Mouse (Mus musculus): ENCODE data around the gene Rbm47. TPM values are rescaled to one million over a fixed set of nuclear protein-coding genes. Genes with fewer than 3 reads are reported as not detected.

Rbm47 gene
- polyA plus RNA-seq, 1 experiment from 2014 or later, result 10.4 TPM

GRCm38 (mm10) chr5:66084541-66084940 is 88.4 kb downstream of the Rbm47 start:
- Histone ChIP-seq H3K4me2 (ENCODE audit: low read depth, low read length) (no peak overlapping the region), H3K9me3 (ENCODE audit: control insufficient read depth, low read length) (no peaks in the 10 kb centered on the region), H3K27me3 (replicated peaks; ENCODE audit: control insufficient read depth, insufficient read depth, low read length) (no peaks in the 10 kb centered on the region), H3K4me1 (ENCODE audit: control insufficient read depth, insufficient read depth, low read length) (peaks cover 9% of the 10 kb centered on the region), H3K27ac (replicated peaks; ENCODE audit: low read depth, low read length) (no peak overlapping the region), H3K9ac (ENCODE audit: low read depth, low read length) (no peak overlapping the region), H3K36me3 (ENCODE audit: control insufficient read depth, insufficient read depth, low read length) (no peaks in the 10 kb centered on the region), H3K4me3 (ENCODE audit: low read depth, low read length) (no peak overlapping the region)
- 92% methylated on average over 3 of the region's 3 CpGs for WGBS
- ATAC-seq (ENCODE audit: low read depth), result no peak
- no peak for DNase-seq (ENCODE audit: low spot score)

GRCm38 (mm10) chr5:66083350-66083749 is 89.6 kb downstream of the Rbm47 start:
- ATAC-seq (ENCODE audit: low read depth), result no peak
- WGBS, result 38% methylated on average over 7 of the region's 7 CpGs
- DNase-seq (ENCODE audit: low spot score), result no peak

GRCm38 (mm10) chr5:66082229-66082572 is 90.7 kb downstream of the Rbm47 start:
- Histone ChIP-seq H3K36me3 (ENCODE audit: control insufficient read depth, insufficient read depth, low read length) (no peaks in the 10 kb centered on the region), H3K9me3 (ENCODE audit: control insufficient read depth, low read length) (no peaks in the 10 kb centered on the region), H3K27ac (replicated peaks; ENCODE audit: low read depth, low read length) (no peak overlapping the region), H3K4me3 (ENCODE audit: low read depth, low read length) (no peak overlapping the region), H3K27me3 (replicated peaks; ENCODE audit: control insufficient read depth, insufficient read depth, low read length) (no peaks in the 10 kb centered on the region), H3K4me2 (ENCODE audit: low read depth, low read length) (no peak overlapping the region), H3K9ac (ENCODE audit: low read depth, low read length) (no peak overlapping the region), H3K4me1 (ENCODE audit: control insufficient read depth, insufficient read depth, low read length) (peaks cover 9% of the 10 kb centered on the region)
- DNase-seq (ENCODE audit: low spot score), result no peak
- peak; percentile 20; the same call in 1 of the 2 replicates for ATAC-seq (ENCODE audit: low read depth)
- WGBS, result 44% methylated on average over 11 of the region's 11 CpGs

More at GRCm38 (mm10) chr5:66083350-66083749, 89.6 kb downstream of the Rbm47 start:
- no peak overlapping the region for H3K27ac ChIP-seq (replicated peaks; ENCODE audit: low read depth, low read length)
- H3K4me1 ChIP-seq (ENCODE audit: control insufficient read depth, insufficient read depth, low read length), result peaks cover 9% of the 10 kb centered on the region
- H3K27me3 ChIP-seq (replicated peaks; ENCODE audit: control insufficient read depth, insufficient read depth, low read length), result no peaks in the 10 kb centered on the region
- no peaks in the 10 kb centered on the region for H3K9me3 ChIP-seq (ENCODE audit: control insufficient read depth, low read length)
- no peak overlapping the region for H3K4me3 ChIP-seq (ENCODE audit: low read depth, low read length)
- no peaks in the 10 kb centered on the region for H3K36me3 ChIP-seq (ENCODE audit: control insufficient read depth, insufficient read depth, low read length)
- no peak overlapping the region for H3K4me2 ChIP-seq (ENCODE audit: low read depth, low read length)
- no peak overlapping the region for H3K9ac ChIP-seq (ENCODE audit: low read depth, low read length)

- Histone ChIP-seq H3K4me2 (ENCODE audit: low read depth, low read length) (peak overlapping the region; percentile 16; the same call in 1 of the 2 replicates), H3K27ac (replicated peaks; ENCODE audit: low read depth, low read length) (0 out of 2 replicates have a peak overlapping the region, but pooled peaks have one; percentile 17), H3K4me1 (ENCODE audit: control insufficient read depth, insufficient read depth, low read length) (peaks cover 9% of the 10 kb centered on the region), H3K36me3 (ENCODE audit: control insufficient read depth, insufficient read depth, low read length) (no peaks in the 10 kb centered on the region), H3K4me3 (ENCODE audit: low read depth, low read length) (no peak overlapping the region), H3K9ac (ENCODE audit: low read depth, low read length) (no peak overlapping the region), H3K9me3 (ENCODE audit: control insufficient read depth, low read length) (no peaks in the 10 kb centered on the region), H3K27me3 (replicated peaks; ENCODE audit: control insufficient read depth, insufficient read depth, low read length) (no peaks in the 10 kb centered on the region)
- ATAC-seq (ENCODE audit: low read depth) (no peak), DNase-seq (ENCODE audit: low spot score) (no peak)
- WGBS, result 48% methylated on average over 19 of the region's 19 CpGs
Measured at GRCm38 (mm10) chr5:66081443-66082228, 91.3 kb downstream of the Rbm47 start.

- ATAC-seq (ENCODE audit: low read depth) (peak; percentile 24; the same call in 1 of the 2 replicates), DNase-seq (ENCODE audit: low spot score) (no peak)
- H3K9me3 ChIP-seq (ENCODE audit: control insufficient read depth, low read length), result no peaks in the 10 kb centered on the region
- no peaks in the 10 kb centered on the region for H3K27me3 ChIP-seq (replicated peaks; ENCODE audit: control insufficient read depth, insufficient read depth, low read length)
- no peak overlapping the region for H3K4me2 ChIP-seq (ENCODE audit: low read depth, low read length)
- H3K9ac ChIP-seq (ENCODE audit: low read depth, low read length), result no peak overlapping the region
- peaks cover 9% of the 10 kb centered on the region for H3K4me1 ChIP-seq (ENCODE audit: control insufficient read depth, insufficient read depth, low read length)
- H3K36me3 ChIP-seq (ENCODE audit: control insufficient read depth, insufficient read depth, low read length), result no peaks in the 10 kb centered on the region
- no peak overlapping the region for H3K27ac ChIP-seq (replicated peaks; ENCODE audit: low read depth, low read length)
- no peak overlapping the region for H3K4me3 ChIP-seq (ENCODE audit: low read depth, low read length)
- 82% methylated on average over 17 of the region's 17 CpGs for WGBS
Measured at GRCm38 (mm10) chr5:66080529-66081220, 92.2 kb downstream of the Rbm47 start.

GRCm38 (mm10) chr5:66079358-66080179 is 93.3 kb downstream of the Rbm47 start:
- 85% methylated on average over 9 of the region's 9 CpGs for WGBS
- Histone ChIP-seq H3K4me2 (ENCODE audit: low read depth, low read length) (no peak overlapping the region), H3K4me1 (ENCODE audit: control insufficient read depth, insufficient read depth, low read length) (0 out of 2 replicates have a peak, but pooled peaks cover 3% of the 10 kb centered on the region), H3K9me3 (ENCODE audit: control insufficient read depth, low read length) (no peaks in the 10 kb centered on the region), H3K9ac (ENCODE audit: low read depth, low read length) (no peak overlapping the region), H3K27me3 (replicated peaks; ENCODE audit: control insufficient read depth, insufficient read depth, low read length) (no peaks in the 10 kb centered on the region), H3K36me3 (ENCODE audit: control insufficient read depth, insufficient read depth, low read length) (no peaks in the 10 kb centered on the region), H3K27ac (replicated peaks; ENCODE audit: low read depth, low read length) (no peak overlapping the region), H3K4me3 (ENCODE audit: low read depth, low read length) (no peak overlapping the region)
- ATAC-seq (ENCODE audit: low read depth), result no peak
- DNase-seq (ENCODE audit: low spot score), result no peak

- H3K9me3 ChIP-seq (ENCODE audit: control insufficient read depth, low read length), result no peaks in the 10 kb centered on the region
- H3K4me2 ChIP-seq (ENCODE audit: low read depth, low read length), result no peak overlapping the region
- H3K27me3 ChIP-seq (replicated peaks; ENCODE audit: control insufficient read depth, insufficient read depth, low read length), result no peaks in the 10 kb centered on the region
- no peak for ATAC-seq (ENCODE audit: low read depth)
- H3K27ac ChIP-seq (replicated peaks; ENCODE audit: low read depth, low read length), result no peak overlapping the region
- H3K36me3 ChIP-seq (ENCODE audit: control insufficient read depth, insufficient read depth, low read length), result no peaks in the 10 kb centered on the region
- H3K4me3 ChIP-seq (ENCODE audit: low read depth, low read length), result no peak overlapping the region
- H3K9ac ChIP-seq (ENCODE audit: low read depth, low read length), result no peak overlapping the region
- no peak for DNase-seq (ENCODE audit: low spot score)
- 0 out of 2 replicates have a peak, but pooled peaks cover 3% of the 10 kb centered on the region for H3K4me1 ChIP-seq (ENCODE audit: control insufficient read depth, insufficient read depth, low read length)
- 91% methylated on average over 7 of the region's 7 CpGs for WGBS
Measured at GRCm38 (mm10) chr5:66078491-66079012, 94.4 kb downstream of the Rbm47 start.

GRCm38 (mm10) chr5:66077416-66077815 is 95.5 kb downstream of the Rbm47 start:
- no peak for ATAC-seq (ENCODE audit: low read depth)
- H3K27ac ChIP-seq (replicated peaks; ENCODE audit: low read depth, low read length), result no peak overlapping the region
- H3K9me3 ChIP-seq (ENCODE audit: control insufficient read depth, low read length), result no peaks in the 10 kb centered on the region
- H3K27me3 ChIP-seq (replicated peaks; ENCODE audit: control insufficient read depth, insufficient read depth, low read length), result no peaks in the 10 kb centered on the region
- 0 out of 2 replicates have a peak, but pooled peaks cover 3% of the 10 kb centered on the region for H3K4me1 ChIP-seq (ENCODE audit: control insufficient read depth, insufficient read depth, low read length)
- no peak overlapping the region for H3K4me2 ChIP-seq (ENCODE audit: low read depth, low read length)
- no peak overlapping the region for H3K4me3 ChIP-seq (ENCODE audit: low read depth, low read length)
- H3K9ac ChIP-seq (ENCODE audit: low read depth, low read length), result 0 out of 2 replicates have a peak overlapping the region, but pooled peaks have one; percentile 14
- DNase-seq (ENCODE audit: low spot score), result peak; percentile 43
- WGBS, result 32% methylated on average over 10 of the region's 10 CpGs
- H3K36me3 ChIP-seq (ENCODE audit: control insufficient read depth, insufficient read depth, low read length), result no peaks in the 10 kb centered on the region
